Mouse (Mus musculus) small intestine, adult 2 months (tissue): ENCODE data around the gene Sntg2.

ENCODE experiments used
- CTCF ChIP-seq: fragments of 200-500 bp; IDR thresholded peaks from 2 replicates; pipeline ENCODE4 v1.5.1; 2012; ENCODE audit warnings: low read depth, mild to moderate bottlenecking, control low read depth, inconsistent platforms, low read length, moderate library complexity, mixed read lengths; ENCODE audit not compliant: insufficient replicate concordance, insufficient read length; ENCODE audit errors: extremely low read depth
- POLR2A ChIP-seq: fragments of 200-500 bp; IDR thresholded peaks from 2 replicates; pipeline ENCODE4 v1.6.1; 2012; ENCODE audit warnings: low read depth, mild to moderate bottlenecking, control low read depth, inconsistent platforms, low read length, moderate library complexity

DNA sequence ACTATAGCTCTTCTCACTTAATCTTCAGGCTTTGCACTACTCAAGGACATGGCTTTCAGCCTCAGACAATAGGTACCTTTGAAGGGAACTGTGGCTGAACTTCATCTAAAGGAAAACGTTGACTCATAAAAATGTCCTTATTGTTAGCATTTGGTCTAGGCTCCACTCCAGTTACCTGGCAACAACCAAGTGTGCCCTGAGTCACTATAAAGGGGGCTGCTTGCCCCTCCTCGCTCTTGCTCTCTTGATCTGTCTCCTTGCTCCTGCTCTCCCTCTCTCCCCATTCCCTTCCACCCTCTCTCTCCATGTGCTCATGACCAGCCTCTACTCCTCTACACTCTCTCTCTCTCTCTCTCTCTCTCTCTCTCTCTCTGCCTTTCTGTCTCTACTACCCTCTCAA lies 114.5 kb downstream of the Sntg2 start:
- no peak for TF ChIP-seq POLR2A
- no peak for TF ChIP-seq CTCF
